Comparison of ENCODE assay signal across 17 mouse cellular contexts in the genomic region with DNA sequence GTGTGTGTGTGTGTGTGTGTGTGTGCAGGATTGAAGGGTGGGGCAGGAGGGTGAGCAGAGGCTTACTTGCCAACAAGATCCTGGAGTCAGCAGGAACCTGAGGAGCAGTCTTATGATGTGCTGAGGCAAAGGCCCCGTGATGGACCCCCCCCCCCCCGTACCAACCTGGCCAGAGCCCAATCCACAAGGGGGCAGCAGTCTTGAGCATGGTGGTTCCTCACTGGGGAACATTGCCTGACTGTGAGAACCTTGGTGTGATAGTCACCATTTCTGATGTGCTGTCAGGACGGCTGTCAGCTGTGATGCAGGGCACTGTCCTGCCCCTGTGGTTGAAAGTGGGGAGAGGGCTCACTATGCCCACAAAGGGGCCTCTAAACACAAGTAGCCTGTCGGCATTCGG.
DNase-seq lines count a peak whose midpoint lies in the region; ATAC-seq and TF ChIP-seq lines count a peak whose summit lies in the region.
"Had no signal": no experiment of that assay in that cellular context is flagged by ENCODE, and none has a peak within 500 bp of the region (broad histone marks: within the 10 kb centered on the region; RNA-seq: fewer than 3 reads in every experiment).

No protein-coding gene starts in this region.

- H3K4me3 ChIP-seq in hindbrain, postnatal 0 days (ENCODE audit: low read length): no peak overlapping the region
- no peak overlapping the region for H3K4me3 ChIP-seq in hindbrain, embryonic 12.5 days
- H3K4me3 ChIP-seq in midbrain, embryonic 11.5 days (ENCODE audit: low read depth, low read length): no peak overlapping the region
- H3K4me3 ChIP-seq in midbrain, embryonic 15.5 days: no peak overlapping the region
- H3K4me3 ChIP-seq: embryonic facial prominence, embryonic 15.5 days; forebrain, embryonic 10.5 days; heart, adult 2 months; hindbrain, embryonic 13.5 days had no signal

- no peaks in the 10 kb centered on the region for H3K9me3 ChIP-seq in hindbrain, postnatal 0 days (ENCODE audit: low read length)
- H3K9me3 ChIP-seq in hindbrain, embryonic 12.5 days (replicated peaks): no peaks in the 10 kb centered on the region
- H3K9me3 ChIP-seq in midbrain, embryonic 11.5 days (ENCODE audit: control insufficient read depth, low read length): no peaks in the 10 kb centered on the region
- no peaks in the 10 kb centered on the region for H3K9me3 ChIP-seq in midbrain, embryonic 15.5 days
- H3K9me3 ChIP-seq: embryonic facial prominence, embryonic 15.5 days; forebrain, embryonic 10.5 days; hindbrain, embryonic 13.5 days had no signal

- no peak for ATAC-seq in hindbrain, postnatal 0 days
- no peak for ATAC-seq in hindbrain, embryonic 12.5 days (ENCODE audit: low FRiP score)
- ATAC-seq in midbrain, embryonic 11.5 days (ENCODE audit: low FRiP score): no peak
- ATAC-seq in midbrain, embryonic 15.5 days (replicated peaks): no peak

- no peaks in the 10 kb centered on the region for H3K27me3 ChIP-seq in hindbrain, postnatal 0 days (ENCODE audit: insufficient read depth, low read length)
- no peaks in the 10 kb centered on the region for H3K27me3 ChIP-seq in hindbrain, embryonic 12.5 days
- H3K27me3 ChIP-seq in midbrain, embryonic 11.5 days (ENCODE audit: control insufficient read depth, insufficient read depth, low read length): no peaks in the 10 kb centered on the region
- H3K27me3 ChIP-seq in midbrain, embryonic 15.5 days (replicated peaks): no peaks in the 10 kb centered on the region
- H3K27me3 ChIP-seq in splenic B cell, adult 2 months (ENCODE audit: control insufficient read depth, insufficient read depth, low read length, poor library complexity, severe bottlenecking): no peaks in the 10 kb centered on the region
- H3K27me3 ChIP-seq: embryonic facial prominence, embryonic 15.5 days; hindbrain, embryonic 13.5 days had no signal

- no peak overlapping the region for H3K9ac ChIP-seq in hindbrain, postnatal 0 days (replicated peaks; ENCODE audit: low read length)
- no peak overlapping the region for H3K9ac ChIP-seq in hindbrain, embryonic 12.5 days
- no peak overlapping the region for H3K9ac ChIP-seq in midbrain, embryonic 11.5 days (ENCODE audit: low read length)
- H3K9ac ChIP-seq in midbrain, embryonic 15.5 days: no peak overlapping the region
- H3K9ac ChIP-seq: embryonic facial prominence, embryonic 15.5 days; hindbrain, embryonic 13.5 days had no signal

- TF ChIP-seq CTCF in hindbrain, postnatal 0 days (IDR thresholded peaks at IDR 0.05; ENCODE audit: low read depth): peak; percentile 27; the same call in 1 of the 2 replicates

- 81% methylated on average over 5 of the region's 5 CpGs for WGBS in hindbrain, postnatal 0 days
- whole genome bisulfite sequencing in hindbrain, embryonic 12.5 days: 87% methylated on average over 5 of the region's 5 CpGs
- WGBS in midbrain, embryonic 11.5 days: 88% methylated on average over 5 of the region's 5 CpGs
- 87% methylated on average over 5 of the region's 5 CpGs for WGBS in midbrain, embryonic 15.5 days

- no peak for DNase-seq in hindbrain, postnatal 0 days (ENCODE audit: low spot score)
- DNase-seq in midbrain, embryonic 11.5 days (ENCODE audit: low spot score, missing footprints): peak; percentile 14
- peak; percentile 22 for DNase-seq in ES-CJ7 (ENCODE audit: low read depth, low spot score)
- peak; percentile 51 for DNase-seq in splenic B cell, adult 2 months (ENCODE audit: low read depth, low spot score)
- no peak for DNase-seq in adrenal gland, postnatal 36 days
- DNase-seq: adrenal gland, postnatal 10 days; cerebellum, adult 9-10 months; heart, adult 2 months; heart, postnatal 10 days; kidney, adult 18-20 months; lung, adult 18-20 months; midbrain, embryonic 14.5 days had no signal

- H3K36me3 ChIP-seq in hindbrain, postnatal 0 days (ENCODE audit: insufficient read depth, low read length): no peaks in the 10 kb centered on the region
- no peaks in the 10 kb centered on the region for H3K36me3 ChIP-seq in hindbrain, embryonic 12.5 days
- H3K36me3 ChIP-seq in midbrain, embryonic 11.5 days (ENCODE audit: control insufficient read depth, insufficient read depth, low read length): no peaks in the 10 kb centered on the region
- H3K36me3 ChIP-seq in midbrain, embryonic 15.5 days (replicated peaks): no peaks in the 10 kb centered on the region
- H3K36me3 ChIP-seq in splenic B cell, adult 2 months (ENCODE audit: control insufficient read depth, insufficient read depth, low read length, poor library complexity, severe bottlenecking): no peaks in the 10 kb centered on the region
- H3K36me3 ChIP-seq: embryonic facial prominence, embryonic 15.5 days; forebrain, embryonic 10.5 days; hindbrain, embryonic 13.5 days had no signal

- no peaks in the 10 kb centered on the region for H3K4me1 ChIP-seq in hindbrain, postnatal 0 days (ENCODE audit: insufficient read depth, low read length)
- no peaks in the 10 kb centered on the region for H3K4me1 ChIP-seq in hindbrain, embryonic 12.5 days
- H3K4me1 ChIP-seq in midbrain, embryonic 11.5 days (ENCODE audit: control insufficient read depth, insufficient read depth, low read length): no peaks in the 10 kb centered on the region
- no peaks in the 10 kb centered on the region for H3K4me1 ChIP-seq in midbrain, embryonic 15.5 days
- H3K4me1 ChIP-seq: embryonic facial prominence, embryonic 15.5 days; forebrain, embryonic 10.5 days; hindbrain, embryonic 13.5 days had no signal

- H3K4me2 ChIP-seq in hindbrain, postnatal 0 days (ENCODE audit: low read depth, low read length): no peak overlapping the region
- no peak overlapping the region for H3K4me2 ChIP-seq in hindbrain, embryonic 12.5 days (replicated peaks)
- no peak overlapping the region for H3K4me2 ChIP-seq in midbrain, embryonic 11.5 days
- H3K4me2 ChIP-seq in midbrain, embryonic 15.5 days: no peak overlapping the region
- H3K4me2 ChIP-seq: embryonic facial prominence, embryonic 15.5 days; hindbrain, embryonic 13.5 days had no signal

- no peak overlapping the region for H3K27ac ChIP-seq in hindbrain, postnatal 0 days
- H3K27ac ChIP-seq in hindbrain, embryonic 12.5 days: no peak overlapping the region
- no peak overlapping the region for H3K27ac ChIP-seq in midbrain, embryonic 11.5 days (ENCODE audit: low read depth, low read length)
- H3K27ac ChIP-seq in midbrain, embryonic 15.5 days: no peak overlapping the region
- H3K27ac ChIP-seq: embryonic facial prominence, embryonic 15.5 days; forebrain, embryonic 10.5 days; heart, adult 2 months; hindbrain, embryonic 13.5 days had no signal

Comparison
In these comparisons a context has a peak if more than half of its experiments do, and no peak if none do; other contexts are left out.
1. DNase-seq: peak in midbrain, embryonic 11.5 days (single experiment), ES-CJ7 (single experiment) and splenic B cell, adult 2 months (single experiment); none in hindbrain, postnatal 0 days (single experiment) and adrenal gland, postnatal 36 days (0 of 2).